Mouse (Mus musculus) 416B (cell line): ENCODE data around the gene Cd160.

Source experiments
- DNase-seq: peaks from one replicate; pipeline ENCODE4 v3.0.0; 2011; ENCODE audit warnings: low read depth

The Cd160 gene

DNA sequence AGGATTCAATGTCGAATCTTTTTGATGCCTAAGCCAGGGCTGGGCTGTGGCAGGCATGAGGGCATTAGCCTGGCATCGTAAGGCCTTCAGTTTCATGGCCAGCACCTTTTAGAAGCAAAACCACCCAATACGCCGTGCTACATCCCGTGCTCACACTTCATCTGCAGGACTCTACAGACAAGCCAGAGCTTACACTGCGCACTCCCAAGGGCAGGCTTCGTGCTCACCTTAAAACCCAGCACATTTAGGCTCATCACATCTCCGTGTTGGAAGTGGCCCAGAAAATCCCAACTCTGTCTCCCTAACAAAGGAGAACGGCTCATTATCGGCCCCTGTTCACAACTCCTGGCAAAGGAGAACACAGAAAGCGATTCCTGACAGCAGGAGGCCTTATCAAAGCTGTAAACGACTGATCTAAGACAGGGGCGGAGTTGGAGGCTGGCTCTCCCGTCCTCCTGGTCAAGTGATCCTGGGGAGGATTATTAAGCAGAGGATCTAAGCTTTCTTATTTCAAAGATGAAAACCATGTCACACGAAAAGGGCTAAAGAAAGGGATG is 765 bp downstream of the Cd160 start:
- DNase-seq, result no peak

DNA sequence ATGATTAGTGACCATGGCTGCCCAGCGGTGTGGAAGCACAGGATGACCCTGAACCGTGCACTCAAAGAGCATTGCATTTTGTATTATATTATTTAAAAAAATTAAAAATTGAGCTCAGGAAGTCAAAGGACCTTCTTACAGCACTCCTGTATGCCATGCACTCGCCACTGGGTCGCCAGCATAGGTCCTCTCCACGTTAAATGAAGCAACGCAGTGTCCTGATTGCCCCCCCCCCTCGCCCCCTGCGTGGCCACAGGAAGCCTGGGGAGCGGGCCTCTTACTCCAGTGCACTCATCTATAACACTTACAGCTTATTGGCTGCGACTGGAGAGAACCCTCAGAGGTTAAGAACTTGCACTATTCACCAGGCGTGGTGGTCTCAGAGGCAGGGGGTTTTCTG is 3.9 kb downstream of the Cd160 start:
- DNase-seq, result no peak

DNA sequence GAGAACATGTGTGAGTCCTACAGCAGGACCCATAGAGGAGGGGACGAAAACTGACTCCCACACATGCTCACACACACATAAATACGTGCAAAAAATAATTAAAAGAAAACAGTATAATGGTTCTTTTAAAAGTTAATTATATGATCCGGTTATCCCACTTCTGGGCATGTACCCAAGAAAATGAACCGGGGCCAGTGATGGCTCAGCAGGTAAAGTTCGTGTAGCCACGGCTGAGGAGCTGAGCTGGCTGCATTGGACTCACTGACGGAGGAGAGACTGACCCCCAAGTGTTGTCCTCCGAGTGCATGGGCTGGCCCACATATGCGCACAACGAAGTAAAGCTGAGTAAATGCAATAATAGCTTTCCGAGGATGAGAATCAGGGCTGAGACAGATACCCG is 4.5 kb downstream of the Cd160 start:
- DNase-seq, result no peak

DNA sequence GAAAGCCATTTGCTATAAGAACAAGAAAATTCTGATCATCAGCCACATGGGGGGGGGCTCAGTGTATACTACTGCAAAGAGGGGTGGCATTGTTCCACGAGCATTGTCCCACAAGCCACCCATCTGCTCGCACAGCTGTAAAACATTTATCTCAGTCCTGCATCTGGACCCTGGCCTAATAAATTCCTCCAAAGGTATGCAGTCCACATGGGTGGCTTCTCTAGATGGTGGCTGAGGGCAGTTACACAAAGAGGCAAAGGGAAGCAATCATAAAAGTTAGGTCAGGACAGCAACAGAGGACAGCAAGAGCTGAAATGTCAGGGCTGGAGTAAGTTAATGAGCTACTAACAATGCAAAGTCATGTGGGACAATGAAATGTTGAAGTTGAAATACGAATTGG is 5.5 kb downstream of the Cd160 start:
- DNase-seq, result no peak

DNA sequence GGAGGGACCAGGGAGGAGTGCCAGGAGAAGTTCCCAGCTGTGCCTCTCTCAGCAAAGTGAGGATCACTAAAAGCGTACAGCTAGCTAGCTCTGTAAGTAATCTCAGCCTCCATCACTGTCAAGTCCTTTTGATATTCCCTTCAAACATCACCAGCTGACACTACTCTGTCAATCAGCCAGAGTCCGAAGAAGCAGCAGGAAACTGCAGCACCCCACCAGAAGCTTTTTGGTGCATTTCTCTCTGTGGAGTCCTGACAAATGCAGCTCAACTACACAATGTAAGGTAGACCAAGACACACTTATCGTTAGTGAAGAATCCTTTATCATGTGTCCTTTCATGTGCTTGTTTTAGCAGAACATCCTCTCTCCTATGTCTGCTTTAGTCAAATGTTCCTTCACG is 7.6 kb downstream of the Cd160 start:
- no peak for DNase-seq

- no peak for DNase-seq
Measured at GRCm38 (mm10) chr3:96820116-96820915, 8.8 kb downstream of the Cd160 start.

- no peak for DNase-seq
Measured at GRCm38 (mm10) chr3:96814342-96814741, 14.8 kb downstream of the Cd160 start.

- peak; percentile 56 for DNase-seq
Measured at GRCm38 (mm10) chr3:96813591-96814244, 15.4 kb downstream of the Cd160 start.

DNA sequence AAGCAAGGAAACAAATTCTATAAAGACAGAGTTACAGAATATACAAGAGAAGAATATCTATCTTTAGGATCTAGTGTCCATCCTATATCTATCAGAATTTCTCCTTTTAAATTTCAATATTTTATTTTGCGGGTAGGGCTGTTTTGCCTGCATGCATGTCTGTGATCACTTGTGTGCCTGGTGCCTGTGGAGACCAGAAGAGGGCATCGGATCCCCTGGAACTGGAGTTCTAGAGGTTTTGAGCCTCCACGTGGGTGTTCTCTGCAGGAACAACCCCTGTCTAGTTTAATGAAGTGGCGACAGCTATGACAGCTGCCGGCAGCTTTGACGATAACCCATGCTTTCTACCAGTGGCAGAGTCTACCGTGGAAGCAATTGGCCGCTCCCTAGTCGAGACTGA is 16.0 kb downstream of the Cd160 start:
- DNase-seq, result peak; percentile 85

GRCm38 (mm10) chr3:96812395-96813091 is 16.6 kb downstream of the Cd160 start:
- DNase-seq, result peak; percentile 84

DNA sequence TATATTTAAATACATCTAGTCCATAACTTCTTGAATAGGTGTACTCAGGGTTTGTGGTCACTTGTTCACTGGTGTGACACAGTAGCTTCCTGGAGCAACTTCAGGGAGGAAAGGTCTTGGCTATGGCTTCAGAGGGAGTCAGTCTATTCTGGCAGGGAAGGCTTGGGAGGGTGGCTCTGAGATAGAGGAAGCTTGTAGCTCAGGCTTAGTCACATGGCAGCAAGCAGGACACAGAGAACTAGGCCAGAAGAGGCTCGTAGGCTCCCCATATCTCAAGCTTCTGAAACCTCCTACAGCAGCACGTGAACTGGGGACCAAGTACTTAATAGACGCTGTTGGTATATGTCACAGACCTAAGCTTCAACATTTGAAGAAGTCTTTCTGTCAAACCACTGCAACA is 17.9 kb downstream of the Cd160 start:
- no peak for DNase-seq

DNA sequence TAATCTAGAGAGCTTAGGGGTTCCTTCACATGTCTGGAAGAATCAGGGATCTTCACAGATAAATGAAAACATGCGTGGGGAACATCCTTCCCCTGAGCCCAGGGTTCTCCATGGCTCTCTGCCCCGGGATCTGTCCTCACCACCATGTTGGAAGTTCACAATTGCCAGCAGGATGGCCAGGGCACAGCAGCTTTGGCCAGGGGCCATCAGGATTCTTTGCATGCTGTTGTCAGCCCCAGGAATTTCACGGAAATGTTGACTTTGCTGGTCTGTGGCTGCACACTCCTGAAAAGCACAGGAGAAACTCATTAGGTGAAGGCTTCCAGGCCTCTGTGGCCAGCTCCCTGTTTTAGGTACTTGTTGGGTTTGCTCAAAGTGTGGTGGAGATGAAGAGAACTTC is 20.5 kb downstream of the Cd160 start:
- DNase-seq, result no peak

DNA sequence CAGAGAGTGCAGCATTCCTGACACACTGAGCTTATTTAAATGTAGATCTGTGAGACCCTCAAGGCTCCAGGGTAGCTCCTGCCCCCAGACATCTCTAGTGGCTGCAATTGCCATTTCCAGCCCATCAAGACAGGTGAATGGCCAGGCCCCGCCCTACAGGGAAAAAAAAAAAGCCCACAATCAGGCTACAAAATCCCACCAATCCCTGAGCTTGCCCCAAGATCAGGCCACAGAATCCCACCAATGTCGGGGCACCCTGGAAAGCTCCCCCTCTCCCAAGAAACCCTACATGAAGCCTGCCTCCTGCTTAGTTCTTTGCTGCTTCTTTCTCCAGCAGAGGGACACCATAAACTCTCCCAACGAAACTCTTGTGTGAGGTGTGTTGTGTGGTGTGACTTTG is 21.0 kb downstream of the Cd160 start:
- DNase-seq, result no peak

DNA sequence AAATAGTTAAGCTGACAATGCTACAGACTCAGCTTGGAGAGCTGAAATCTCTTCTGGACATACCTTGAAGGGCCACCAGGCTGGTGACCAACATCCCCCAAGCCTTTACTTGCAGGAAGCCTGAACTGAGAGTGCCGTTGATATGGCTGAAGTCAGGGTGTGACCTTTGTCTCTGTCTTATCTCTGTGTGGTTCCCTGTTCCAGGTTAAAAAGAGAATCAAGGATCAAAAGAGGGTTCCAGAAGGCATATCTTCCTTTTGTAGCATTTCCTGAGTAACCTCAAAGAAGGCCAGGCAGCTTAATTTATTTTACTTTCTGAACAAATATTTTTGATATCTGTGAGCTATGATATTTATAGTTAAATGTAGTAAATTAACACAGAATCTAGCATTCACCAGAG is 26.9 kb downstream of the Cd160 start:
- DNase-seq, result peak; percentile 47

DNA sequence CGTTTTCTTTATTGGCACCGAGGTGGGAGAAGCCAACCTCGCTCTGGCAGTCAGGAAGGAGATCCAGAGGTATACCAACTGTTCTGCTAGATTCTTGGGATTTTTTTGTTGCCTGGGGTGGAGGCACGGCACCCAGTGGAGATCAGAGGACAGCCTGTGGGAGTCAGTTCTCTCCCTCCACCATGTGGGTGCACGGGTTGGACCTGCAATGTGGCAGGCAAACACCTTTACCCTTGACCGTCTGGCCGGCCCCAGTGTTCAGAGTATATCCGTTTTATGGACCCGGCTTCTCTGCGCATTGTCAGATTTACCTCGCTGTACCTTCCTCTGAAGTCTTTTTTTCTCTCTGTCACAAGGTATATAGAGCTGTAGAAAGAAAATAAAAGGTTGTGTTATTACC is 28.9 kb downstream of the Cd160 start:
- no peak for DNase-seq

DNA sequence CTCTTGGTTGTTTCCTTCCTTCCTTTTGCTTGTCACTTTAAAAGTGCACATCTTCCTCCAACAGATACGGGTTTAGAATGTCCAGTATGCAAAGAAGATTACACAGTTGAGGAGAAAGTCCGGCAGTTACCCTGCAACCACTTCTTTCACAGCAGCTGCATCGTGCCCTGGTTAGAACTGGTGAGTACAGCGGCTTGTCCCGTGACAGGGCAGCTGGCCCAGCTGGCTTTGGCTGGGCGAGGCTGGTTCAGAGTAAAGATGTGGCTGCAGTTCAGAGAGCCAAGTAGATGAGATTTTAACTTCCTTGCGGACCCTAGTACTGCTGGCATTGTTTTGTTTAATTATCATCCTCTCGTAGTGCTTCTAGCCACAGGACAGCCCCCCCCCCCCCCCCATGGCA is 40.6 kb downstream of the Cd160 start:
- no peak for DNase-seq

- peak; percentile 60 for DNase-seq
Measured at GRCm38 (mm10) chr3:96787784-96788183, 41.4 kb downstream of the Cd160 start.

DNA sequence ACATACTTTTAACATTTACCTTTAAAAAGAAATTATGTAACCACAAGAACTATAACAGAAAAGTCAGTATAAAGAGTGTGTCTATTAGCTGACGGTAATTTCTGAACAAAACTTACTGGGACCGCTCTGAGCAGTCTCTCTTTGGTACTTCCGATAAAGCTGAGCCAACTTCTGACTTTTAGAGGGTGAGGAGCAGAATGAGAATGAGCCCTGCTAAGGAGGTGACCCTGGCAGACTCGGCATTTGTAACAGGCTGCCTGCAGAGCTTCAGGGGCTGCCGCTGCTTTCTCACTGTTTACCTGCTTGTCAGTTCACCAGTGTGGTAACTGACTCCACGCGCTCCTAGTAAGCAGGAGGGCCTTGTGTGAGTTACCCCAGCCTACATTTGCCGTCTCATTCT is 46.9 kb downstream of the Cd160 start:
- no peak for DNase-seq

GRCm38 (mm10) chr3:96777120-96777519 is 52.0 kb downstream of the Cd160 start:
- no peak for DNase-seq

- peak; percentile 56 for DNase-seq
Measured at GRCm38 (mm10) chr3:96772949-96773348, 56.2 kb downstream of the Cd160 start.

DNA sequence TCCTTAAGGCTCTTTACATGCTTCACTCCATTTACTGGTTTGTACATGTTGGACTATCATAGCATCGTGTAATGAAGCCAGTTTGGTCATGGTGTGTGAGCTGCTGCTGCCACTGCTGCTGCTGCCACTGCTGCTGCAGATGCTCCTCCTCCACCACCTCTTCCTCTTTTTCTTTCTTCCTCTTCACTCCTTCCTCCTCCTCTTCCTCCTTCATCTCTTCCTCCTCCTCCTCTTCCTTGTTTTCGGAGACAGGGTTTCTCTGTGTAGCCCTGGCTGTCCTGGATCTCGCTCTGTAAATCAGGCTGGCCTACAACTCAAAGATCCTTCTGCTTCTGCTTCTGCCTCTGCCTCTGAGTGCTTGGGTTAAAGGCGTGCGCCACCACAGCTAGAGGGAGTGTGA is 59.2 kb downstream of the Cd160 start:
- peak; percentile 32 for DNase-seq

DNA sequence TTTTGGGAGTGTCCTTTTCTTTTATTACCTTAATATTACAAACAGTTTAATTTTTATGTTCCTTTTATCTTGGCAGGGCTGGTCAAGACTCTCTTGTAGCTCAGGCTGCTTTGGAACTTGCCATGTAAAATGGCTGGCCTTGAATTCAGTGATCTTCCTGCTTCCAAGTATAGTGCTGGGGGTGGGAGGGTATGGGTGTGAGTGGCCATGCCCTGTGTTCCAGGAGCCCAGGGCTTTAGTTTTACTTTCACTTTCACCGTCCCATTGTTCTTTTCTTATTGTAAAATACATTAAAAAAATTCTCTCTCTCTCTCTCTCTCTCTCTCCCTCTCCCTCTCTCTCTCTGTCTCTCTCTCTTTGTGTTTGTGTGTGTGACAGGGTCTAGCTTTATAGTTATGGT is 64.6 kb downstream of the Cd160 start:
- DNase-seq, result peak; percentile 78

DNA sequence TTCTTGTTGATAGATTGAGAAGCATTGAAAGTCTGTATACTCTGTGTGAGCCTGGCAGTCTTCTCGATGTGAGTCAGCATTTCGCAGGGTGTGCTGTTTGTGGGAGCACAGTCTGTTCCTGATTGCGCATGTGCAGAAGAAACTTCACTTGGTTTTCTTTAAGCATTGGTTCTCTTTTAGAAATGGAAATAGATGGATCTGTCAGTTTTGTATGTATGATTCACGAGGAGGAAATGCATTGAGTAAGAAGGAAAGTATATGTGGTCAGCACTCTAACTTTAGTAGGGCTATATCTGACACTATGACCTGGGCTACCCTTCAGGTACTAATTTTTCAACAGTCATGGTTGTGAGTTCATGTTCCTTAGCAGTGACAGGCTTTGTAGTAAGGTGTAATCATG is 69.5 kb downstream of the Cd160 start:
- peak; percentile 87 for DNase-seq
